Mouse (Mus musculus): ENCODE measurements around the gene Muc15.

The Muc15 gene

GRCm38 (mm10) chr2:110721290-110721753 lies at the start of gene Muc15:
Gene Muc15 (plus strand): TSS chr2:110721340.
- DNase-seq = no peak

- DNase-seq = no peak
These were observed 11.7 kb upstream of the Muc15 start for GRCm38 (mm10) chr2:110709436-110709835.

GRCm38 (mm10) chr2:110710055-110710720 lies 11.0 kb upstream of the Muc15 start:
- DNase-seq = no peak

GRCm38 (mm10) chr2:110719051-110719450 lies 2.1 kb upstream of the Muc15 start:
- DNase-seq = no peak

- DNase-seq = no peak
These were observed 1.1 kb downstream of the Muc15 start for GRCm38 (mm10) chr2:110722208-110722607.

- no peak for DNase-seq
These were observed 5.0 kb downstream of the Muc15 start for GRCm38 (mm10) chr2:110726106-110726505.

- DNase-seq = no peak
These were observed 16.1 kb downstream of the Muc15 start for GRCm38 (mm10) chr2:110737236-110737635.

- DNase-seq = no peak
These were observed 16.8 kb downstream of the Muc15 start for GRCm38 (mm10) chr2:110737981-110738380.

GRCm38 (mm10) chr2:110739781-110740180 lies 18.6 kb downstream of the Muc15 start:
- DNase-seq = no peak

- DNase-seq = no peak
These were observed 19.4 kb downstream of the Muc15 start for GRCm38 (mm10) chr2:110740493-110740892.

GRCm38 (mm10) chr2:110757556-110757955 lies 36.4 kb downstream of the Muc15 start:
- no peak for DNase-seq

GRCm38 (mm10) chr2:110759434-110759833 lies 38.3 kb downstream of the Muc15 start:
- no peak for DNase-seq

GRCm38 (mm10) chr2:110787396-110787795 lies 66.3 kb downstream of the Muc15 start:
- no peak for DNase-seq
